Mouse (Mus musculus): ENCODE results near the gene Clec16a. TPM values are rescaled to one million over a fixed set of nuclear protein-coding genes. Genes with fewer than 3 reads are reported as not detected.

Gene Clec16a
- total RNA-seq, 2 experiments from 2014 or later, result 74.1 to 76.7 TPM

DNA sequence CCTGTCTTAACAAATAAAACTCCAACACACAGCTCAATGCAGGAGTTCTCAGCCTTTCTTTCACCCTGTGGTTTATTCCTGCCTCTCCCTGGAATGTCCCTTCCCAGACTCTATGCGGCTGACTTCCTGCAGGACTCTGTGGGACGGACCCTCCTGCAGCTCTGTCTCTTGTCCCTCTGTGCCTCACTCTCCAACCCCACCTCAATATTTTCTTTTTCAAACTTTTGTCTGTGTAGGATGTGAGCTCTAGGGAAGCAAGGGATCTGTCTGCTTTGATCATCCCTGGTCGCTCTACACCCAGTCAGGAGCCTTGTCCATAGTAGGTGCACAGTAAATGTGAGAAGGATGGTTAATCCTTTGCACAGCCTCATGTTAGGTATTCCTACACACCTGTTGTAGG is 16.8 kb upstream of the Clec16a start:
- DNase-seq (ENCODE audit: low spot score in 2 of 2), result no peak
- intact Hi-C loops (cut with DNase I), result loop anchor here (10.0 kb wide), 1 partner anchor 444 kb away; no protein-coding TSS in a partner anchor

- DNase-seq (ENCODE audit: low spot score in 2 of 2), result no peak
- intact Hi-C loops (cut with DNase I), result no loop called here
Observed at GRCm38 (mm10) chr16:10530179-10530578, 15.0 kb upstream of the Clec16a start.

DNA sequence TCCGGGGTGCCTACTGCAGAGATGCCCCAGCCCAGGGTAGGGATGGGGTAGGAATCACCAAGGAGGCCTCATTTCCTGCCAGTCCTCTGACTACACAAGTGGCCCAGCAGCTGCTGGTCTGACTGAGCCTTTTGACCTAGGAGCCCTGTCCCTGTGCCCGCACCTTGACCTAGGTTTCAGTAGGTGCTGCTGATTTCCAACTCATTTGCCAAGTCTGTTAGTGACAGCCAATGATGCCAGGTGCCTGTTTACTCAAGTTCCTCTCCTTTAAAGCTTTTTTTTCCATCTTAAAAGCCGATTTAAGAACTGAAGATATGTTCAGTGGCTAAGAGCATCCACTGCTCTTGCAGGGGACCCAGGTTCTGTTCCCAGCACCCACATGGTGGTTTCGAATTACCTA is 11.4 kb upstream of the Clec16a start:
- no peak for DNase-seq (ENCODE audit: low spot score in 2 of 2)
- intact Hi-C loops (cut with DNase I), result no loop called here

GRCm38 (mm10) chr16:10534567-10534966 is 10.6 kb upstream of the Clec16a start:
- intact Hi-C loops (cut with DNase I), result no loop called here
- DNase-seq (ENCODE audit: low spot score in 2 of 2), result no peak

DNA sequence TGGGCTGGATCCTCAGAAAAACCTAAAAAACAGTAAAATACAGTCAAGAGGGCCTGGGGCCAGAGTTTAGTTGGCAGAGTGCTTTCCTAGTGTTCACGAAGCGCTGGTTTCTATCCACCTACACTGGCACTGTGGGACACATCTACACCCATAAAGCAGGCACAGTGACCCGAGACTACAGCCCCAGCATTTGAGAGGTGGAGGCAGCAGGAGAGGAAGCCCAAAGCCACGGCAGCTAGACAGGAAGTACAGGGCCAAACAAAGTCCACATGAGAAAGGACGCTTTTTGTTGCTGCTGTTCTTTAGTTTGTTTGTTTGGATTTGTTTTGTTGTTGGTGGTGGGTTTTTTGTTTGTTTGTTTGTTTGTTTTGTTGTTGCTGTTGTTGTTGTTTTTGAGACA is 8.8 kb upstream of the Clec16a start:
- intact Hi-C loops (cut with DNase I), result no loop called here
- DNase-seq (ENCODE audit: low spot score in 2 of 2), result no peak

DNA sequence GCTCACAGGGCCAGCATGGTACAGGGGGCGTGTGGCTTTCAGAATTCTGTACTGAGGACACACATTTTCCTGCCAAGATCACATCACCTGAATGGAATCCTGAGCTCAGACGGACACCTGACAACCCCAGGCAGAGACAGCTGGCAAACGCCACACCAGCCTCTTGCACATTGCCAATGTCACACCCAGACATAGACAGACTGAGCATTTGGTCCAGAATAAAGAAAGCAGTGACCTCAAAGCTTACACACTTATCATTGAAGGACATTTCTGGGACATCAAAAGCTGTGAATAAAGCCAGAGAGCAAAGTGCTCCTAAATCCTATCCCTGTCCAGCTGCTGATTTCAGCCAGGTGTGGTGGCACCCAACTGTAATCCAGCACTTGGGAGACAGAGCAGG is 8.2 kb upstream of the Clec16a start:
- intact Hi-C loops (cut with DNase I), result no loop called here
- DNase-seq (ENCODE audit: low spot score in 2 of 2), result no peak

- DNase-seq (ENCODE audit: low spot score in 2 of 2), result no peak
- intact Hi-C loops (cut with DNase I), result no loop called here
Observed at GRCm38 (mm10) chr16:10540763-10541597, 4.2 kb upstream of the Clec16a start.

DNA sequence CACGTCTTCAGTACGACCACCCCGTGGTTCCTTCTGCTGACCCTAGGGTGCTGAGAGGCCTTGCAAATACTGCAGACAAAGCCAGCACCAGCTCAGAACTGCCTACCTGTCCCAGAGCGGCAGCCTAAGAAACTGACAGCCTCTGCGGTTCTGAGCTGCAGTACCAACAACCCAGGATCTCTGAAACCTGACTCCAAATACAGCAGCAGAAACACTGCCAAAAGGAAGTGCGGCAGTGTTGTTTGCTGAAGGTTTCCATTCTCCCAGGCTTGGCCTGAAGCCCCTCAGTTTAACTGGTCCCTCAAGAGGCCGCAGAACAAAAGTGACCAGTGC is 3.6 kb upstream of the Clec16a start:
- peak in 1 of 2 experiments; percentile 30 for DNase-seq (ENCODE audit: low spot score in 2 of 2)
- intact Hi-C loops (cut with DNase I), result no loop called here

- no peak for DNase-seq (ENCODE audit: low spot score in 2 of 2)
- intact Hi-C loops (cut with DNase I), result no loop called here
Observed at GRCm38 (mm10) chr16:10542266-10542665, 2.9 kb upstream of the Clec16a start.

DNA sequence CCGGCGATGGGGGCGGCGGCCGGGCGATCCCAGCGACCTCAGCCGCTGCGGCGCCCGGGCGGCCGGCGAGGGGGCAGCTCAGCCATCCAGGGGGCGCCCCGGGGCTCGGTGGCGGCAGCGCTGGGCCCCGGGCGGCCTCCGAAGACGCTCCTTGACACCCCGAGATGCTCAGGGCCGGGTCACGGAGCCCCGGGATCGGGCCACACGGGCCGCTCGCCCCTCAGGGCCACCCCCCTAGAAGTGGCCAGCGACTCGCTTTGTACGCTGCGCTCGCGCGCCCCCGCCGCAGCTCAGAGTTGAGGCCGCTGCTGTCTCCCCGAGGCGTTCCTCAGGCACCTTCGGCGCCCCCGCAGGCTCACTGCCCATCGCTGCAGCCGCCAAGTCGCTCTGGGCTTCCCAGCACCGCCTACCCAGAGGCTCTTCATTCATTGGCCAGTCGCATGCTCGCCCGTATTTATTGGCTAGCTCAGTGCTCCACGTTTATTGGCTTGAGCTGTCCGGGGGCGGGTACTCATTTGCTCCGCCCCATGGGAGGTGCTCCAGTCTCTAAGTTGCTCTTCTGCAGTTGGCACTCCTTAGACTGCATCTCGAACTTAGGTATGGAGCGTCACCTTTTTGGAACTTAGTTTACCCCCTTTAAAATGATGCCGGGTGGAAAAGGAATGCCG is 2.3 kb upstream of the Clec16a start, which contains the start of gene Dexi:
Dexi (minus strand) TSS at position 357 of the 668 bp plus-strand sequence.
- peak; percentile 97 to 98 for DNase-seq (ENCODE audit: low spot score in 2 of 2)
- intact Hi-C loops (cut with DNase I), result no loop called here

DNA sequence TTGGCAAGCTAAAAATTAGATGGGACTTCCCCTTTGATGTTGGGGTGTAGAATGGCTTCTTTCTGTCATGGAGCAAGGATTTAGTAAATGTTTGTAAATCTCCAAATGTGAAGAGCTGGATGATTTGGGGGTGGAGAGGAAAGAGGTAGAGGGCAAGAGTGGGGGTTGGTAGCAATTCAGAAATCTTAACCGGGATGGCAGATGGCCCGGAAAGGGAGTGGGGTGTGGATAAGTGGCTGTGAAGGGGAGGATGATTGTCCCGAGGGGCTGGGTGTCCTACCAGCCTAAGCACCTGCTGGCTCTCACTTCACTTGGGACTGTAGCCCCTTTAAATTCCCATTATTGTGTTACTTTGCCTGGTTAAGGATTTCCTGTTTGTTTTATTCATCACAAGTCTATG is 1.7 kb downstream of the Clec16a start:
- intact Hi-C loops (cut with DNase I), result no loop called here
- no peak for DNase-seq (ENCODE audit: low spot score in 2 of 2)

GRCm38 (mm10) chr16:10548938-10549337 is 3.8 kb downstream of the Clec16a start:
- intact Hi-C loops (cut with DNase I), result no loop called here
- DNase-seq (ENCODE audit: low spot score in 2 of 2), result no peak

- intact Hi-C loops (cut with DNase I), result no loop called here
- peak in 1 of 2 experiments; percentile 56 for DNase-seq (ENCODE audit: low spot score in 2 of 2)
Observed at GRCm38 (mm10) chr16:10549600-10549999, 4.5 kb downstream of the Clec16a start.

DNA sequence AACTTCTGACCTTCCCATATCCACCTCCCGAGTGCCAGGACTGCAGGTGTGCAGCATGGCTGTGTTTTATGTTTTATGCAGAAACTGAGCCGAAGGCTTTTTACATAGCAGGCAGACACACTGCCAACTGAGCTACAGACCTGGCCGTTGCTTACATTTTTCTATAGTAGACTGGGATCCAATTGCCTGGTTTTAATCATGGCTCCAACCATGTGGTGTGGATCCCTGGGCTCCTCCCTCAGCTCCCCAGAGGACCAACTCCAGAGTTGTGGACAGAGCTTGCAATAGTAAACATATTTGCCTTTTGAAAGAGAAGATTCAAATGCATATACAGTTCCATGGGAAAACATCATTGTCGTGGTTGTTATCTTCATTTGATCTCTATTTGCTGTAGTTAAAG is 6.5 kb downstream of the Clec16a start:
- DNase-seq (ENCODE audit: low spot score in 2 of 2), result no peak

GRCm38 (mm10) chr16:10553858-10554257 is 8.7 kb downstream of the Clec16a start:
- no peak for DNase-seq (ENCODE audit: low spot score in 2 of 2)

More for the DNA sequence above, 6.5 kb downstream of the Clec16a start:
- intact Hi-C loops (cut with DNase I), result no loop called here

DNA sequence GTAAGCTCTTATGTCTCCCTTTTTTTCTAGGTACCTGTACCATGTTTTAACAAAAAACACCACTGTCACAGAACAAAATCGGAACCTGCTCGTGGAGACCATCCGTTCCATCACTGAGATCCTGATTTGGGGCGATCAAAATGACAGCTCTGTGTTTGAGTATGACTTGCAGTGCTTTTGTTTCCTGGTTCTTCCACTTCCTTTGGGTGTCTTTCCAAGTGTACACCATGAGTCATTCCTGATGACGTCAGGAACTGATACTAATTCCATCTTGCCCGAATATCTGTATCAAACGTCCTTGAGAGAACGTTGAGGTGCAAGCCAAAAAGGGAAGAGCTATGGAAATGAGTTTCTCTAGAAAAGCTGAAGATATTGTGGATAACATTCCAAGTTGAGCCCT is 14.9 kb downstream of the Clec16a start:
- DNase-seq (ENCODE audit: low spot score in 2 of 2), result peak in 1 of 2 experiments; percentile 51
- intact Hi-C loops (cut with DNase I), result no loop called here

More at GRCm38 (mm10) chr16:10553858-10554257, 8.7 kb downstream of the Clec16a start:
- intact Hi-C loops (cut with DNase I), result no loop called here

DNA sequence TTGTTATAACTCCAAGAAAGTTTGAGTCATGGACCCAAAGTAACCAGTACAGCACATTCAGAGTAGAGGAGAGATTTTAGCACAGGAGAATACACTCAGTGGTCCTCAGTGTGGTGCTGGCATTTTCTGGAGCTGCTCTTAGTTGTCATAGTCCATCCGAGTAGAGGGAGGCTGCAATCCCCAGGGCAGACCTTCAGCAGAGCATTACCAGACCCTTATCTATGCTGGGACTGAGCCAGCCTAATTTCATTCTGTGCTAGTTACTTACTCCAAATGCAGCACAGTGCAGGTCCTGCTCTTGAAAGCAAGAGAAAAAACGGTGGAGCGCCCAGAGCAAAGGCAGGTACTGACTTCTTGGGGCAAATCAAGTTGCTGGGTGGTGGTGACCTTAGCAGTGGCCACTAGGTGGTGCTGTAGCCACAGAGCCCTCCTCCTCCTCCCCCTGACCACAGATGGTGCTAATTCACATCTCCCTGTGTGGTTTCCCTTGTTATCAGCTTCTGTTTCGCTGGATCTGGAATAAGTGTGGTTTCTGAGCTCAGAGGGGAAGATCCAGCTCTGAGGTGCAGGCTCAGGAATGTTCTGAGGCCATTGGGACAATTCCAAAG is 20.2 kb downstream of the Clec16a start:
- intact Hi-C loops (cut with DNase I), result no loop called here
- DNase-seq (ENCODE audit: low spot score in 2 of 2), result peak; percentile 67 to 73

DNA sequence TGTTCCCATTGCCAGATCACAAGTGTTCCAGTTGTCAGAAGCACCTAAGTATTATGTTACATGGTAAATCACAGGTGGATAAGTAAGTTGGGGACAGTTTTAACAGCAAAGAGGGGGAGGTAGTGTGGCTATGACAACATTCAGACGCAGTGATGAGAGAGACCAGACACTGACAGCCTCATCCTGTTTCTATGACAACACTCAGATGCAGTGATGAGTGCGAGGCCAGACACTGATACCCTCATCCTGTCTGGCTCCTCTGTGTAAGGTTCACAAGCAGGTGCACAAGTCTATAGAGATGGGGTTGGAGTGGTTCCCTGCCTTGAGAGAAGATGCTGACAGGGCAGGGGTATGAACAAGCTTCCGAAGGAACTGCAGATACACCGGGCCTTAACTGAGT is 22.0 kb downstream of the Clec16a start:
- DNase-seq (ENCODE audit: low spot score in 2 of 2), result no peak
- intact Hi-C loops (cut with DNase I), result no loop called here

GRCm38 (mm10) chr16:10569809-10570395 is 24.8 kb downstream of the Clec16a start:
- no peak for DNase-seq (ENCODE audit: low spot score in 2 of 2)
- intact Hi-C loops (cut with DNase I), result loop anchor here (1.0 to 5.0 kb wide), 3 partner anchors 57 to 298 kb away; no protein-coding TSS in a partner anchor

DNA sequence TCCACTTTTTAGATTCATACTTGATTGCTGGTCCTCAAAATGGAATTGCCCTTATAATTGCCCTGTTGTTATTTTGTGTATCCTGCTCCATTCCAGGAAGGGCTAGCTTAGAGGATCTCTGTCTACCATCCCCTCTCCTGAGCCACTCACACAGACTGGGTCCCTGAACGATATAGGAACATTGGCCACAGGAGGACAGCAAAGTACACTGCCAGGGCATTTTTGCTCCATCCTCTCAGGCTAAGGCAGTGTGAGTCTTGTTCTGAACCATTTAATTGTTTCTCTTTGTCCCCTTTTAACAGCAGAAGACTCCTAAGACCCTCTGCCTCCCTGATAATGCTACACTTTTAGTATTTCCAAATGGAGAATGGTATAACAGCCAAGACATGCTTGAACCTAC is 25.6 kb downstream of the Clec16a start:
- intact Hi-C loops (cut with DNase I), result loop anchor here (1.0 to 5.0 kb wide), 3 partner anchors 57 to 298 kb away; no protein-coding TSS in a partner anchor
- peak; percentile 74 to 75 for DNase-seq (ENCODE audit: low spot score in 2 of 2)

All from left cerebral cortex, postnatal 14 days (tissue).